Mouse (Mus musculus): ENCODE data around the gene Mipol1. TPM values are rescaled to one million over a fixed set of nuclear protein-coding genes. Genes with fewer than 3 reads are reported as not detected.
A peak's percentile ranks its signal among the peaks of the same experiment; 100 is the strongest.

Mipol1 gene
- polyA plus RNA-seq, 1 experiment from 2014 or later: 9.4 TPM

GRCm38 (mm10) chr12:57447331-57447730 lies 217.1 kb downstream of the Mipol1 start:
- Histone ChIP-seq H3K27ac (no peak overlapping the region), H3K4me3 (replicated peaks) (no peak overlapping the region), H3K27me3 (no peaks in the 10 kb centered on the region), H3K4me1 (no peaks in the 10 kb centered on the region), H3K36me3 (replicated peaks) (no peaks in the 10 kb centered on the region), H3K9ac (no peak overlapping the region), H3K9me3 (0 out of 2 replicates have a peak, but pooled peaks cover under 1% of the 10 kb centered on the region), H3K4me2 (no peak overlapping the region)
- 87% methylated on average over 3 of the region's 3 CpGs for WGBS
- no peak for ATAC-seq (ENCODE audit: low FRiP score)

- Histone ChIP-seq H3K4me1 (no peaks in the 10 kb centered on the region), H3K27me3 (no peaks in the 10 kb centered on the region), H3K9me3 (0 out of 2 replicates have a peak, but pooled peaks cover 4% of the 10 kb centered on the region), H3K27ac (no peak overlapping the region), H3K9ac (no peak overlapping the region), H3K4me2 (no peak overlapping the region), H3K36me3 (replicated peaks) (no peaks in the 10 kb centered on the region), H3K4me3 (replicated peaks) (no peak overlapping the region)
- ATAC-seq (ENCODE audit: low FRiP score): no peak
- 67% methylated on average over 1 of the region's 1 CpGs for WGBS
Observed at GRCm38 (mm10) chr12:57449299-57449698, 219.1 kb downstream of the Mipol1 start.

- Histone ChIP-seq H3K36me3 (replicated peaks) (no peaks in the 10 kb centered on the region), H3K9me3 (0 out of 2 replicates have a peak, but pooled peaks cover 4% of the 10 kb centered on the region), H3K4me3 (replicated peaks) (no peak overlapping the region), H3K4me2 (no peak overlapping the region), H3K4me1 (no peaks in the 10 kb centered on the region), H3K27ac (no peak overlapping the region), H3K9ac (no peak overlapping the region), H3K27me3 (no peaks in the 10 kb centered on the region)
- 91% methylated on average over 5 of the region's 5 CpGs for WGBS
- ATAC-seq (ENCODE audit: low FRiP score): no peak
Observed at GRCm38 (mm10) chr12:57450017-57450583, 219.9 kb downstream of the Mipol1 start.

- no peak overlapping the region for H3K4me2 ChIP-seq
- no peak overlapping the region for H3K9ac ChIP-seq
- H3K27ac ChIP-seq: no peak overlapping the region
- H3K27me3 ChIP-seq: no peaks in the 10 kb centered on the region
- no peaks in the 10 kb centered on the region for H3K4me1 ChIP-seq
- no peaks in the 10 kb centered on the region for H3K36me3 ChIP-seq (replicated peaks)
- H3K4me3 ChIP-seq (replicated peaks): no peak overlapping the region
- 0 out of 2 replicates have a peak, but pooled peaks cover 4% of the 10 kb centered on the region for H3K9me3 ChIP-seq
- 43% methylated on average over 4 of the region's 4 CpGs for whole genome bisulfite sequencing
- no peak for ATAC-seq (ENCODE audit: low FRiP score)
Observed at GRCm38 (mm10) chr12:57456911-57457310, 226.7 kb downstream of the Mipol1 start.

GRCm38 (mm10) chr12:57457339-57457738 lies 227.1 kb downstream of the Mipol1 start:
- Histone ChIP-seq H3K27me3 (no peaks in the 10 kb centered on the region), H3K9me3 (0 out of 2 replicates have a peak, but pooled peaks cover 3% of the 10 kb centered on the region), H3K9ac (no peak overlapping the region), H3K36me3 (replicated peaks) (no peaks in the 10 kb centered on the region), H3K4me2 (no peak overlapping the region), H3K4me3 (replicated peaks) (no peak overlapping the region), H3K27ac (no peak overlapping the region), H3K4me1 (no peaks in the 10 kb centered on the region)
- WGBS: 41% methylated on average over 4 of the region's 4 CpGs
- peak; percentile 53; the same call in 1 of the 2 replicates for ATAC-seq (ENCODE audit: low FRiP score)

- H3K36me3 ChIP-seq (replicated peaks): no peaks in the 10 kb centered on the region
- H3K4me2 ChIP-seq: no peak overlapping the region
- no peak overlapping the region for H3K4me3 ChIP-seq (replicated peaks)
- whole genome bisulfite sequencing: 82% methylated on average over 12 of the region's 12 CpGs
- no peaks in the 10 kb centered on the region for H3K27me3 ChIP-seq
- no peak overlapping the region for H3K9ac ChIP-seq
- ATAC-seq (ENCODE audit: low FRiP score): peak; percentile 30; the same call in 1 of the 2 replicates
- H3K27ac ChIP-seq: no peak overlapping the region
- H3K9me3 ChIP-seq: no peaks in the 10 kb centered on the region
- peaks cover 4% of the 10 kb centered on the region; the same call in 1 of the 2 replicates for H3K4me1 ChIP-seq
Observed at GRCm38 (mm10) chr12:57464520-57465334, 234.5 kb downstream of the Mipol1 start.

- WGBS: 88% methylated on average over 8 of the region's 8 CpGs
- Histone ChIP-seq H3K27ac (no peak overlapping the region), H3K4me2 (no peak overlapping the region), H3K9me3 (no peaks in the 10 kb centered on the region), H3K4me3 (replicated peaks) (no peak overlapping the region), H3K9ac (no peak overlapping the region), H3K36me3 (replicated peaks) (no peaks in the 10 kb centered on the region), H3K4me1 (no peaks in the 10 kb centered on the region), H3K27me3 (no peaks in the 10 kb centered on the region)
- ATAC-seq (ENCODE audit: low FRiP score): no peak
Observed at GRCm38 (mm10) chr12:57471786-57472185, 241.6 kb downstream of the Mipol1 start.

GRCm38 (mm10) chr12:57476876-57477275 lies 246.6 kb downstream of the Mipol1 start:
- Histone ChIP-seq H3K36me3 (replicated peaks) (no peaks in the 10 kb centered on the region), H3K27me3 (no peaks in the 10 kb centered on the region), H3K4me2 (no peak overlapping the region), H3K4me3 (replicated peaks) (no peak overlapping the region), H3K9ac (no peak overlapping the region), H3K9me3 (no peaks in the 10 kb centered on the region), H3K27ac (no peak overlapping the region), H3K4me1 (no peaks in the 10 kb centered on the region)
- ATAC-seq (ENCODE audit: low FRiP score): no peak
- WGBS: 82% methylated on average over 3 of the region's 3 CpGs

- no peaks in the 10 kb centered on the region for H3K27me3 ChIP-seq
- no peaks in the 10 kb centered on the region for H3K36me3 ChIP-seq (replicated peaks)
- WGBS: 79% methylated on average over 2 of the region's 2 CpGs
- no peak overlapping the region for H3K9ac ChIP-seq
- no peaks in the 10 kb centered on the region for H3K4me1 ChIP-seq
- H3K27ac ChIP-seq: no peak overlapping the region
- no peak overlapping the region for H3K4me2 ChIP-seq
- ATAC-seq (ENCODE audit: low FRiP score): no peak
- no peaks in the 10 kb centered on the region for H3K9me3 ChIP-seq
- H3K4me3 ChIP-seq (replicated peaks): no peak overlapping the region
Observed at GRCm38 (mm10) chr12:57481823-57482222, 251.6 kb downstream of the Mipol1 start.

GRCm38 (mm10) chr12:57496347-57497119 lies 266.3 kb downstream of the Mipol1 start:
- Histone ChIP-seq H3K27ac (no peak overlapping the region), H3K4me1 (no peaks in the 10 kb centered on the region), H3K4me2 (no peak overlapping the region), H3K9ac (no peak overlapping the region), H3K9me3 (no peaks in the 10 kb centered on the region), H3K27me3 (no peaks in the 10 kb centered on the region), H3K4me3 (replicated peaks) (no peak overlapping the region), H3K36me3 (replicated peaks) (no peaks in the 10 kb centered on the region)
- no peak for ATAC-seq (ENCODE audit: low FRiP score)
- WGBS: 84% methylated on average over 6 of the region's 6 CpGs

- H3K9me3 ChIP-seq: no peaks in the 10 kb centered on the region
- no peaks in the 10 kb centered on the region for H3K36me3 ChIP-seq (replicated peaks)
- no peak overlapping the region for H3K27ac ChIP-seq
- no peaks in the 10 kb centered on the region for H3K4me1 ChIP-seq
- H3K9ac ChIP-seq: no peak overlapping the region
- 86% methylated on average over 7 of the region's 7 CpGs for WGBS
- no peaks in the 10 kb centered on the region for H3K27me3 ChIP-seq
- no peak for ATAC-seq (ENCODE audit: low FRiP score)
- H3K4me2 ChIP-seq: no peak overlapping the region
- H3K4me3 ChIP-seq (replicated peaks): no peak overlapping the region
Observed at GRCm38 (mm10) chr12:57500246-57500645, 270.0 kb downstream of the Mipol1 start.

GRCm38 (mm10) chr12:57505329-57505728 lies 275.1 kb downstream of the Mipol1 start:
- Histone ChIP-seq H3K4me2 (no peak overlapping the region), H3K27me3 (peaks cover 4% of the 10 kb centered on the region; the same call in 1 of the 2 replicates), H3K4me1 (peaks cover 3% of the 10 kb centered on the region; the same call in 1 of the 2 replicates), H3K36me3 (replicated peaks) (no peaks in the 10 kb centered on the region), H3K9ac (no peak overlapping the region), H3K4me3 (replicated peaks) (no peak overlapping the region), H3K27ac (no peak overlapping the region), H3K9me3 (no peaks in the 10 kb centered on the region)
- 74% methylated on average over 7 of the region's 7 CpGs for WGBS
- ATAC-seq (ENCODE audit: low FRiP score): no peak

Measured in forebrain, embryonic 12.5 days (tissue).